Mouse (Mus musculus) liver, postnatal 0 days (tissue): ENCODE data around the gene Wfdc2. TPM values are rescaled to one million over a fixed set of nuclear protein-coding genes. Genes with fewer than 3 reads are reported as not detected.

Experiments
- ATAC-seq: fragments of 200-750 bp; cut with Nextera tagmentation; 2 replicates; pipeline ENCODE4 v1.8.0; 2017; ENCODE audit warnings: mild to moderate bottlenecking, moderate library complexity
- DNase-seq: peaks from one replicate; pipeline ENCODE4 v3.0.0-alpha.2; 2016
- H3K27ac ChIP-seq: fragments of 300-500 bp; sonication (generic); 2 replicates; pipeline ENCODE4 v1.5.1; 2014; ENCODE audit warnings: antibody characterized with exemption, moderate library complexity, mild to moderate bottlenecking, low read depth
- H3K27me3 ChIP-seq: fragments of 300-500 bp; sonication (generic); 2 replicates; pipeline ENCODE4 v1.6.1; 2014; ENCODE audit warnings: low read length, control low read depth, mixed read lengths; ENCODE audit not compliant: insufficient read depth
- H3K36me3 ChIP-seq: fragments of 300-500 bp; sonication (generic); replicated peaks from 2 replicates; pipeline ENCODE4 v1.6.1; 2014; ENCODE audit warnings: mild to moderate bottlenecking, control low read depth, low read length, moderate library complexity, mixed read lengths; ENCODE audit not compliant: insufficient read depth
- H3K4me1 ChIP-seq: fragments of 300-500 bp; sonication (generic); 2 replicates; pipeline ENCODE4 v1.6.1; 2014; ENCODE audit warnings: antibody characterized with exemption, mild to moderate bottlenecking, control low read depth; ENCODE audit not compliant: insufficient read depth
- H3K4me2 ChIP-seq: fragments of 300-500 bp; sonication (generic); 2 replicates; pipeline ENCODE4 v1.6.1; 2014; ENCODE audit warnings: low read depth, mild to moderate bottlenecking, low read length, moderate library complexity, mixed read lengths
- H3K4me3 ChIP-seq: fragments of 300-500 bp; sonication (generic); 2 replicates; pipeline ENCODE4 v1.5.1; 2014; ENCODE audit warnings: low read depth, low read length
- H3K9ac ChIP-seq: fragments of 300-500 bp; sonication (generic); replicated peaks from 2 replicates; pipeline ENCODE4 v1.6.1; 2014; ENCODE audit warnings: mild to moderate bottlenecking, moderate library complexity
- H3K9me3 ChIP-seq: fragments of 300-500 bp; sonication (generic); 2 replicates; pipeline ENCODE4 v1.6.1; 2016; ENCODE audit warnings: mild to moderate bottlenecking, control low read depth, low read length, mixed read lengths
- CTCF ChIP-seq: sonication (generic); IDR thresholded peaks from 2 replicates; pipeline ENCODE4 v1.5.1; 2016; ENCODE audit warnings: antibody characterized with exemption, low read depth
- EP300 ChIP-seq: IDR thresholded peaks from 2 replicates; pipeline ENCODE4 v1.6.1; 2016; ENCODE audit warnings: antibody characterized with exemption, low read depth, mild to moderate bottlenecking
- WGBS: fragments of 180-500 bp; shearing (Covaris S2); extraction: QIAGEN DNeasy Blood & Tissue Kit; methylation state at CpG from one replicate; pipeline ENCODE4 v1.1.7; 2014; ENCODE audit not compliant: insufficient replicate concordance; 5-methylcytosine and 5-hydroxymethylcytosine counted together
- polyA plus RNA-seq: library from polyadenylated mRNA; unstranded; fragments of >200 nt; fragmentation: Nextera tagmentation; extraction: Ambion mirVana; gene quantifications from 2 replicates; pipeline ENCODE4 v1.2.1, GENCODE M21; 2015

The Wfdc2 gene
- polyA plus RNA-seq, 1 experiment from 2014 or later: 3.3 TPM

DNA sequence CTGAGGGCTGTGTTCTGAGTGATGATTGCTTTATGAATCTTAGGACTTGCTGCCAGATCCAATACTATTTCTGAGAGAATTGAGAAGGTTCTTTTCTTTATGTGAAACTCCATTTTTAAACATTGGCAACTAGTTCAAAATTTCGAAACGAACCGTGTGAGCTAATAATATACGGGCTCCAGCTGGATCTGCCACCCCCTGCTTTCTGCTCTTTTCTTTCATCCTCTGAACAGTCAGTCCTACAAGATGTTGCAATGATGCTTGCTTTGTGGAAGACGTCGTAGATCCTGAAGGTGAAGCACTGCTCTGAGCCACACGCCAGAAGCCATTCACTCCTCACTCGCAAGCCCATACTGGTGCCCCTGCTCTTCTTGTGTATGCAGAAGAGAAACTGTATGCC is 3.8 kb upstream of the Wfdc2 start:
- Histone ChIP-seq H3K4me2 (no peak overlapping the region), H3K9ac (no peak overlapping the region), H3K4me1 (peaks cover 2% of the 10 kb centered on the region; the same call in 1 of the 2 replicates), H3K27ac (no peak overlapping the region), H3K9me3 (no peaks in the 10 kb centered on the region), H3K36me3 (no peaks in the 10 kb centered on the region), H3K4me3 (no peak overlapping the region), H3K27me3 (peaks cover 22% of the 10 kb centered on the region)
- ATAC-seq (no peak), DNase-seq (no peak)
- 70% methylated on average over 8 of the region's 8 CpGs for WGBS
- TF ChIP-seq EP300 (no peak), CTCF (no peak)

DNA sequence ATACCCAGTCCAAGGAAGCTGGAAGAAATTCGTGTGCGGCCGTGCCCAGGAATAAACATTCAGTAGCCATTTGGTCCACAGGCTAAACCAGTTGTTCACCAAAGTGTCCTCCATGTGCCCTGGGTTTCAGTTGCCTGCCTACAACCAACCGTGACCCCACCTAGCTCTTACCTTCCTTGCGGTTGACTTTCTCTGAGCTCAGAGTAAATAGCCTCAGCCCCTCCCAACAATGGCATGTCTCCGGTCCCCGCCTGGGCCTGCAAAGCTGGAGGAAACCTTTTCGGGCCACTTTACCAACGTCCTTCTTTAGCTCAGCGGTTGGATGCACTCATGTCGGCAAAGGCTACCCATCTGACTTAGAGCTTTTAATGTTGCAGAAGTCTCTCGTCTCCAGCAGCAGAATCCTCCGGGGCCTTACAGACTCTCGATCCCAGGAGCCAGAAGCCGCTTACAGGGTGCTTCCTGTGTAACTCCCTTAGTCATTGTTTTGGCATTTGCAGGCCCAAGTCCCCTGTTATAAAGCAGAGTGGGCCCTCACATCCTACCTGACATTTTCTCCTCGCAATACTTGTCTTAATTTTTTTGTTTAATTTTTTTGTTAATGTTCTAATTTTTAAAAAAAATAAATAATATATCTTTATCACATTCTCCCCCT is 3.1 kb upstream of the Wfdc2 start:
- H3K9me3 ChIP-seq: no peaks in the 10 kb centered on the region
- no peaks in the 10 kb centered on the region for H3K36me3 ChIP-seq
- no peak overlapping the region for H3K4me2 ChIP-seq
- TF ChIP-seq EP300 (no peak), CTCF (no peak)
- H3K4me3 ChIP-seq: no peak overlapping the region
- WGBS: 18% methylated on average over 16 of the region's 16 CpGs
- DNase-seq (no peak), ATAC-seq (no peak)
- no peak overlapping the region for H3K9ac ChIP-seq
- peaks cover 27% of the 10 kb centered on the region for H3K27me3 ChIP-seq
- no peak overlapping the region for H3K27ac ChIP-seq
- H3K4me1 ChIP-seq: peaks cover 2% of the 10 kb centered on the region; the same call in 1 of the 2 replicates

DNA sequence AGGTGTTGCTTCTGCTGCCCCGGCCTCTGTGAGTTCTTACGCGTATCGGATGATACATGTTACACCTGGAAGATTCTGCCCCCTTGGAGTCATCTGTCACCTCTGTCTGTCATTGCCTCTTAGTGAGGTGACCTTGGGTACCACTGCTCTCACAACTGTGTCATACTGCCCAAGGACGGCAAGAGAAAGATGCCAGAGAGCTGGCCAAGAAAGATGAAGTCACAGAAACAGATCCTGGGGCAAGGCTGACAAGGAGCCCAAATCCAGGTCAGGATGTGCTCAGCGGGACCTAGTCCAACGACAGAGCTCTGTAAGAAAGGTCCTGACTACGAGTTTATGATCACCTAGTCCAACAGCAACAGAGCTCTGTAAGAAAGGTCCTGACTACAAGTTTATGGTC is 2.1 kb upstream of the Wfdc2 start:
- Histone ChIP-seq H3K4me2 (no peak overlapping the region), H3K27me3 (peaks cover 36% of the 10 kb centered on the region), H3K27ac (no peak overlapping the region), H3K9ac (no peak overlapping the region), H3K4me3 (no peak overlapping the region), H3K9me3 (no peaks in the 10 kb centered on the region), H3K4me1 (peaks cover 2% of the 10 kb centered on the region; the same call in 1 of the 2 replicates), H3K36me3 (no peaks in the 10 kb centered on the region)
- TF ChIP-seq CTCF: no peak
- TF ChIP-seq EP300: no peak
- WGBS: 82% methylated on average over 8 of the region's 8 CpGs
- ATAC-seq: no peak
- no peak for DNase-seq

DNA sequence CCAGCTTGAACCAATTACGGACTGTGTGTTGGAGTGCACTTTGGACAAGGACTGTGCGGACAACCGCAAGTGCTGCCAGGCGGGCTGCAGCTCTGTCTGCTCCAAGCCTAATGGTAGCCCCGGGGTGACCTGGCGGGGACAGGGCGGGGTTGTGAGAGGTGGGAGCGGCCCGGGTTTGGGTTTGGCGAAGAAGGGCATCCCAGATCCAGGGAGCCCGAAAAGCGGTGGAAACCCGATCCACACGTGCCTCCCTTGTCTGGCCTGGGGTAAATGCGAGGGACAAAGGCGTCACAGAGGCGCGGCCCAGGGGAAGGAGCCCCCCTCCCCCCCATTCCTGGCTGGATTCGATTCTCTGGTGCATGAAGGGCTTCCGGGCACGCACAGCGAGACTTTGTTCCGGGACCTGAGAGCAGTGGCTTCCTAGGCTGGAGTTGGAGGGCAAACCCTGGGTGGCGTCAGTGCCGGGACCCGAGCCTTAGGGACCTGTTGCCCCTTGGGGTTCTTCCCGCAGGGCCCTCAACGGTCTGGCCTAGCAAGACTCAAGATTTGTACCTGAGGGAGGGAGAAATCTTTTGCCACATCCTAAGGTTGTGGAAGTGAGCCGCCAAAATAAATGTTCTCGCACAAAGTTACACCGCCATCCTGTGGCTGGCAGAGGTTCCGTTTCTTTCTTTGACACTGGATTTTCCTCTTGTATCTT is 1.3 kb downstream of the Wfdc2 start:
- Histone ChIP-seq H3K4me1 (peaks cover 2% of the 10 kb centered on the region; the same call in 1 of the 2 replicates), H3K4me3 (peak overlapping the region; percentile 37), H3K9me3 (no peaks in the 10 kb centered on the region), H3K36me3 (no peaks in the 10 kb centered on the region), H3K9ac (no peak overlapping the region), H3K27me3 (peaks cover 36% of the 10 kb centered on the region), H3K4me2 (peak overlapping the region; percentile 71), H3K27ac (no peak overlapping the region)
- DNase-seq (peak; percentile 23), ATAC-seq (peak; percentile 40; the same call in 1 of the 2 replicates)
- TF ChIP-seq EP300 (no peak), CTCF (peak; percentile 56)
- under 1% methylated on average over 32 of the region's 32 CpGs for WGBS

DNA sequence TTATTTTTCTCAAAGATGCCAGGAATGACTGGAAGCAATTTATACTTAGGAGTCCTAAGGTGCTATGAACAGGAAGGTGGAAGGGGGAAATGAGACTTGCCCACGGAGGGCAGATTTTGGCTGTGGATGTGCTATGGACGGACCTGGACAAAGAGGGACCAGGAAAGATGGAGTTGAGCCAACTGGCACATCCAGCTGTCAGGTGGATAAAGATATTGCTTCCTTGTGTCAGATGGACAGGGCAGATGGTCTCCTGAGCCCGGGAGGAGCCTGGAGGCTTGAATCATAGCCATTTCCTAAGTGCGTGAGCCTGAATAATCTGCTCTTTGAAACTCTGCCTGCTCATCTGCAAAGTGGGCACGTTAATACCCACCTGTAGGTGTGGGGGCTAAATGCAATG is 2.1 kb downstream of the Wfdc2 start:
- peaks cover 2% of the 10 kb centered on the region; the same call in 1 of the 2 replicates for H3K4me1 ChIP-seq
- H3K27me3 ChIP-seq: peaks cover 31% of the 10 kb centered on the region
- H3K36me3 ChIP-seq: no peaks in the 10 kb centered on the region
- no peak overlapping the region for H3K9ac ChIP-seq
- no peak for ATAC-seq
- TF ChIP-seq CTCF (no peak), EP300 (no peak)
- no peak overlapping the region for H3K4me3 ChIP-seq
- WGBS: 65% methylated on average over 5 of the region's 5 CpGs
- no peak overlapping the region for H3K27ac ChIP-seq
- no peak overlapping the region for H3K4me2 ChIP-seq
- no peaks in the 10 kb centered on the region for H3K9me3 ChIP-seq
- DNase-seq: no peak

DNA sequence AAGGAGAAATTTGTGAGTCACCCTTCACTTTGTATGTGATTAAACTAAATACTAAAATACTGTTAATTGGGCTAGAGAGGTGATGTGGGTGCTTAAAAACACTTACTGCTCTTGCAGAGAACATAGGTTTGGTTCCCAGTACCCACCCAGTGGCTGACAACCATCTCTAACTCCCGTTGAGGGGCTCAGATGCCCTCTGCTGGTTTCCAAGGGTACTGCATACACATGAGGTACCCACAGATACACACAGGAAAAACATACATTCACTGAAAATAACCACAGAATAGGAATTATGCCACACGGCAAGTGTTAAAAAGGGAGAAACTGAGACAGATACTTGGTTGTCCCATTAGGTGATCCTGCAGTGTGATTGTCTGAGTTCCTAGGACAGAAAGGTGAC is 4.8 kb downstream of the Wfdc2 start:
- Histone ChIP-seq H3K27me3 (peaks cover 28% of the 10 kb centered on the region), H3K4me3 (no peak overlapping the region), H3K27ac (no peak overlapping the region), H3K9me3 (no peaks in the 10 kb centered on the region), H3K36me3 (no peaks in the 10 kb centered on the region), H3K4me2 (no peak overlapping the region), H3K9ac (no peak overlapping the region), H3K4me1 (peaks cover 2% of the 10 kb centered on the region; the same call in 1 of the 2 replicates)
- ATAC-seq: no peak
- 77% methylated on average over 2 of the region's 2 CpGs for WGBS
- DNase-seq: no peak
- TF ChIP-seq EP300: no peak
- TF ChIP-seq CTCF: peak; percentile 57
